Mouse (Mus musculus): ENCODE results near the gene Nkd2.

The Nkd2 gene

DNA sequence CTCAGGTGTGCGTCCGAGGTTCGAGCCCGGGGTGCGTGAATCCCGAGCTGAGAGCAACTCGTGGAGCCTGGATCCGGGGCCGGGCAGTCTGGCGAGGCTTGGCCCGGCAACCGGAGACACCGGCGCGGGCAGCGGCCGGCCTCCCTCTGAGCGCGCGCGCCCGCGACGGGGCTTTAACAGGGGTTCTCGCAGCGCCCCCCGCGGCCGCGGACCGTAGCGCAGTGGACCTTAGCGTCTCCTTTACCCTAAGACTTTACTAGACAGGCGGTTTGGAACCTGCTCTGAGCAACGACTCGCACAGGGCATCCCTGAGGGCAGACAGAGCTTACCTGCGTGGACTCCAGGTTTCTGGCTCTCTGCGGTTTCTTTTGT is at the start of gene Nkd2:
Gene Nkd2 (minus strand): TSS at position 167 of the 372 bp plus-strand sequence.
- peak; percentile 72 for DNase-seq (ENCODE audit: low spot score)

DNA sequence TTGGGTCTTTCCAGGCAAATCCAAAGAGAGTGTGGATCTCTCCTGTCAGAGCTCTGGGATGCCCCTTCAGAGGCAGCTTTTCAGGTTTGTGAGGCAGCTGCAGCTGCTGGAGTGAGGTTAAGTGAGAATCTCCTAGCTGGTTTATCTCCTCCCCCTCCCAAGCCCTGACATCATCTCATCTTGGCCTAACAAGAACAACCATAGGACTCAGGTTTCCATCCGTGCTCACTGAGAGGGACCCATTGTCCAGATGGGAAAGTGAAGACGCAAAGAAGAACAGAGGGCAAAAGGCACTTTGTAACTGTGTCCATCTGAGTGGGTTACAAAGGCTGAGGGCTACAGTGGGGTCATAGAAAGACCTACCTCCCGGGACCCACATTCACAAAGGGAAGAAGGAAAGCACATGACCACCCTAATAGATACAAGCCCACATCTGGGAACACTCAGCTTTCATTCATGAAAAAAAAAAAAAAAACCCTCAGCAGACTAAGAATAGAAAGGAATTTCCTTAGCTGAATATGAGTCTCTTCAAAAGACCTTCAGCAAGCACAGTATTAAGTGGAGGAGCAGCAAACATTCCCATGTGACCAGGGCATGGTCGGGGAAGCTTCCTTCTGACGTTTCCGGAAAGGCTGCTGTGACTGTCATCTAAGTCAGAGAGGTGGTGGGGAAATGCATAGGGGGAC is 45.2 kb upstream of the Nkd2 start:
- no peak for DNase-seq (ENCODE audit: low spot score)

DNA sequence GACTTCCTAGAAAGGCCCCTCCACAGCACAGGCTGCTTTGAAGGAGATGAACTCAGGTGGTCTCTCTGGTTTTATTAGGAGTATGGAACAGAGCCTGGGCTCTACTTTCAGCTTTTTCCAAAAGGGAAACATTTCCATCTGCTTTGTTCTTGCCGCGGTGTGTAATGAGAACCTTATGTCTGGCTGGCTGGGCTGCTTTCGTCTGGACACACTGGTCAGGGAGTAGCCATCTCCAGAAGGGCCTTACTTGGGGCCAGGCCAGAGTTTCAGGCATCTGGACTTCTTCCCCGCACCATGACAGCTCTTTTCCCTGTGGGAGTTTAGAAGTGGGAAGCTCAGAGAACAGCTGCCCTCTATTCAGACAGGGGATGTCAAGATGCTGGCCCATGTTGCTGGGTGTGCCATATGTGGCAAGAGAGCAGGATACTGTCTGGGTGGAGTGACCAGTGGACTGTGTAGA is 40.0 kb upstream of the Nkd2 start:
- no peak for DNase-seq (ENCODE audit: low spot score)

DNA sequence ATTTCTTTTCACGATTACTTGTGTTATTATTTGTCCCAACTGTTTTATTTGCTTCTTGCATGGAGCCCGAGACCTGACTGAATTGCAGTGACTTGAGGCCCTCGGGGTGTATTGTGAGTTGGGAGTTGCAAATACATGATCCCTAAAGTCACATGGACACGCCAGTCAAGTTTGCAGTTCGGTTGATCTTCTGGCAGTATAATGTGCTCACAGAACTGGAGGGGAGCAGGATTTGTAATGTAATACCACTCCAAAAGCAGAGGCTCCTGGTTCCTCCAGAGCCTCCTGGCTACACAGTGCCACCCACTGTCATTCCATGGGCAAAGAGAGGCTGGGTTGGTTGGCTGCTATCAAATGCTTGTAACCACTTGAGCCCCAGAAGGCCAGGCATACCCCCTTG is 39.2 kb upstream of the Nkd2 start:
- DNase-seq (ENCODE audit: low spot score): no peak

DNA sequence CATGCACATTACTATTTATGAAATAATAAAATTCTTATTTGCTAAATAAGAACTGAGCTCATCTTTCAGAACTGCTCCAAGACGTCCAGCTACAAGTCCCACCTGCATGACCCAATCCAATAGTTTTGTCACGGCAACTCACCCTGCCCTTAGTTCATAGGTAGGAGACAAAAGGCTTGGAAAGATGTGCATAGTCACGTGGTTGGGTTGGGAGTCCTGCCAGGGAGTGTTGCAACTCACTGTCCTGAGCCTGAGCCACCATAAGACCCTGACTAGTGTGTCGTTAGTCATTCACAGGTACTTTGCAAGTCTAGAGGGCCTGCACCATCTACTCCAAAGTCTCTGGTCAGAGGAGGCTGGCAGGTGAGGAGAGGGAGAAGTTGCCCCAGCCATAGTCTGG is 38.6 kb upstream of the Nkd2 start:
- DNase-seq (ENCODE audit: low spot score): no peak

DNA sequence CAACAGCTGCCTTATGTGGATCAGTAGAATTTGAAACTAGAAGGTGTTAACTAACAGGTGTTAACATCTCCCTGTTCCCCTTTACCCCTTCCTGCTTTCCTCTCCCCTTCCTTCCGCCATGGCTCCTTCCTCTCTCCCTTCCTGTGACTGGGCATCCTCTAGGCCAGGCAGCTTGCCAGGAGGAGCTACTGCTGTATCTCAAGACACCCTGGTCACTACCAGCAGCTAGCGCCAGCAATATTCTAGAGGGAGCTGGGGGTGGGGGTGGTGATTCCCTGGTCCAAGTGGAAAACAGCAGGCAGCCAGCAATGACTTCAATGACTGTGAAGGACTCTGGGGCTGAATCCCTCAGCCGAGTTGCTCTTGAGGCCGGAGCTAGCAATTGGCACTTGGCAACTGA is 38.2 kb upstream of the Nkd2 start:
- no peak for DNase-seq (ENCODE audit: low spot score)

DNA sequence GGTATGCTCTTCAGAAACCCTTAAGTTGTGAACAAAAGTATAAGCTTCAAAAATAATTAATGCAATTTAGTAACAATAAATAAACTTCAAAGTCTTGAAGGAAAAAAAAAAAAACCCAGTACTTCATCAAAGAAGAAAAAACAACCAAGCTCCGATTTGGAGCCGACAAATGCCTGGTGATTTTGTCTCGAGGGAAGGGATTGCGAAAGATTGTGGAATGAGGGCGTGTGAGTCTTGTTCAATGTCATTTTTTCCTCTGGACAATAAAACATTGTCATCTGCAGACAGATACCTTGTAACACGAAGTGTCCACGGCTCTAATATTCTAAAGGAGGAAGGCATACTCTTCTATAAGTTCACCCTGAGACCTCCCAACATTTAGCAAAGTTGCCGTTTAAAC is 33.9 kb upstream of the Nkd2 start:
- DNase-seq (ENCODE audit: low spot score): no peak

DNA sequence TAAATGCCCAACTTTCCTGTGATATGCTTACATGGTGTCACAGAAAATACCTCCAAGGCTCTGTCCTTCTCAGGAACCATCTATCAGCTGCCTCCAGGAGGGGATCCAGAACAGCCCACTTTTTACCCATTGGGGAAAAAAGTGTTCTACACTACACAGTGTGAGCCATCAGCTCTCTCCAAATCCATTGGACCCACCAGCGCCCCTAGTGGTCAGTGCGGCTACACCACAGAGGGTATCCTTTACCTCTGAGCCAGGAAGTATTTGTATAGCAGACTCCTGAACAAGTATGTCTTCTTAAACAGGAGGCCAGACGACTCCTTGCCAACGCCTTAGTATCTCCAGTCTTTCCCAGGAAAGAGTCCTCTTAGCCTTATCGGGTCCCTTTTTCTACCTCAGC is 32.4 kb upstream of the Nkd2 start:
- no peak for DNase-seq (ENCODE audit: low spot score)

DNA sequence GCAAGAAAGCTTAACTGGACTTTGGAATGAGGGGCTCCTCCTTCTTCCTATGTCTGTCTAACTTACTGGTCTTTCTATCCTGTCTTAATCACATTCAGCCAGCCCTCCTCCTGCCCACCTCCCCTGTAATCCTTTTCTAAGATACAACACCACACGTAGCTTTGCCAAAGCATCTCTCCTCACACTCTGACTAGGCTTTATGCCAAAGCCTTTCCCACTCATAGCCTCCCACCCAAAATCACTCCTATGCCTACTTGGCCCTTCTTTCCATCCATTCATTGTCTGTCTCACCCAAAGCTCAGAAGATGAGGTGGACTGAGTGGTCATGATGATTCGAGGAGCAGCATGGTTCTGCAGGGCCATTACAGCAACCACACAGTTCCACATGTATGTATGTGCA is 24.7 kb upstream of the Nkd2 start:
- no peak for DNase-seq (ENCODE audit: low spot score)

DNA sequence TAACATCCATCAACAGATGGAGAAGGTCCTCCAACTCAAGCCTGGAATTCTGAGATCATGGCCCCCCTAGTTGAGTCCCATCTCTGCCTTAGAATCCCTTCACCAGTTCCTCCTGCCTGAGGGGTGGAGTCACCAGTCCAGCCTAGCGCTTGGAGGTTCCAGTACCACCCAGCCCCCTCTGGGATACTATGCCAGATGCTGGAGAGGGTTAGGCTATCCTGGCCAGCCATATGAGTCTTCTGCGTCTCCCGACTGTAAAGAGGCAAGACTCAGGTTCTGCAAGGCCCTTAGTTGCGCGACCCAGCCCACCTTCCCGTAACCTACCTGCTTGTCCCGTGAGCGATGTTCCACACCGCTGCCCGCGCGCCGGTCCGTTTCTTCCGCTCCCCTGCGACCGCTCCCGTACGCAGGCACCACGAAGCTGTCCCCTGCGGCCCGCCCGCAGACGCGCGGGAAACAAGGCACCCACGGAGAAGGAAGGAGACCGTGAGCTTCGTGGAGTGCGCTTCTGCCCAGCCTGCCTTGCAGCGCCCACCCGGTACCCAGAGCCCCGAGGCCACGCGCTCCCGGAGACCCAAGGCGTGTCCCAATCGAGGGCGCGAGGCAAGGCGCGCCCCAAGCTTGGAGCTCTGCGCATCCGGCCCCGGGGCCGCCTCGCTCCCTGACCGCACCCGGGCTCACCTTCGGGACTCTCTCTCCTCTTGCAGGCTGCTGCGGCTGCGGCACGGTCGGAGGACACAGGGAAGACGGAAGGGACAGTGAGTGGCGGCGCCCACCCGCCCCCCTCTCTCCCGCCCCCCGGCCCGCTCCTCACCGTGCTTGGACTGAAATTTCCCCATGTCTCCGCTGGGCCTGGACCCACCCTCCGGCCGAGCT is 604 bp downstream of the Nkd2 start:
- DNase-seq (ENCODE audit: low spot score): no peak

DNA sequence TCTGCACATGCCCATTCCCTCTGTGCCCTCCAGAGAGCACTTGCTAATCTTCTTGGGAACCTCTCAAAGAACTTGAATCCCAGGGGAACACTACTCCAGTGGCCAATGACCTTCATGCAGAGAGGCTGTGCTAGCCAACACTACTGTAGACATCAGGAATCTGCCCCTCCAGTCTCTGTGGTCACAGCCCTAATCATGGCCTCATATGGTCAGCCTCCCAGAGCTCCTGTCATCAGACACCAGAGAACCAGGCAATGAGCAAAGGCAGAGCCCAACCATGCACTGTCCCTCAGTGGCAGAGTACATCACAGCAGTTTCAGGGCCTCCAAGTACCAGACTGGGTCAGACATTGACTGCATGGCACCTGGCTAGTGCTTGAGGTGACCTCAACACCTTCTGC is 4.7 kb downstream of the Nkd2 start:
- DNase-seq (ENCODE audit: low spot score): no peak

DNA sequence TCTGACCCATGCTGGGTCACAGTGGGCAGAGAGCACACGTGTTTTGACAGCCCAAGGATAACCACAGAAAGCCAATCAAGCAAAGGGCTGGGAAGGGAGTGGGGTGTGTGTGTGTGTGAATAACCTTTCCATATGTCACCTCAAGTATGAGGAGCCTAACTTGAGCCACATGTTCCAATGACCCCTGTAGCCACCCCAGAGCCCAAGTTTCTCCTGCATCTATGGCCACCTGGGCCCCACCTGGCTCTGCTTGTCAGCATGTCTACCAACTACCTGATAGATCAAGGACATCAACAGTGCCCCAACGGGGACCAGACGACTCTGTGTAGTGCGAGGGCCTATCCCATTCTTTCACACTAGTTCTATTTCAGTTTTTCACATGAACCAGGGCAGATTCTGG is 7.7 kb downstream of the Nkd2 start:
- DNase-seq (ENCODE audit: low spot score): no peak

DNA sequence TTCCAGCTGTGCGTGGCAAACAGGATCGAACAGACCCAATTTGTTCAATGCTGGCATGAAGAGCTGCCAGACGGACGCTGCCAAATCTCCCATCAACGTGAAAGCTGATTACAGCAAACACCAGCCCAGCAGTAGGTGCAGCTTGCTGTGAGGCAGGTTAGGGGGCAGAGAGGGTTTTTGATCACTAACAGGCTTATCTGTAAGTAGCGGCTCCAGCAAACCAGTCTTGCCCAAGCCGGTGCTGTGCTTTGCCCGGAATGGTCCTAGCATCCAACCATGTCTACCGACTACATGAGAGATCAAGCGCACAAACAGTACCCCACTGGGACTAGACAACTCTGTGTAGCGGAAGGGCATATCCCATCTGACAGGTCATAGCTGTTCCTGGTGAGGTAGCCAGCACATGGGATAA is 8.3 kb downstream of the Nkd2 start:
- no peak for DNase-seq (ENCODE audit: low spot score)

DNA sequence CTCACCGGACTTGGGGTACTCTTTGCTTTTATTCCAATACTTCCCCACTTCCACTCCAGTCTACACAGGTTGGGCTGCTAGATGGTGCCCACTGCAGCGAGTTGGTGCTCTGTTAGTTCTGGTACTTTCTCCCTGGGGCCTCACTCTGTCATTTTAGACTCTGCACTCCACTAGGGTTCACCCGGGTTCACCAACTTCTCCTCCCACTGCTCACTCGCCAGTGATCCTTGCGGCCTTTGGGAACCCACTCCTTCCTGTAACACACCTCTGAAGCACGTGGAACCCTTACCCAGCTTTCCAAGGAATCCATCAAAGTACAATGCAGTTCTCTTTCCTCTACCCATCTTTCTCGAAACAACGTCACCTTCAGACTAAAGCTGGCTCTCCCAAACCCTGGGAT is 9.7 kb downstream of the Nkd2 start:
- DNase-seq (ENCODE audit: low spot score): no peak

DNA sequence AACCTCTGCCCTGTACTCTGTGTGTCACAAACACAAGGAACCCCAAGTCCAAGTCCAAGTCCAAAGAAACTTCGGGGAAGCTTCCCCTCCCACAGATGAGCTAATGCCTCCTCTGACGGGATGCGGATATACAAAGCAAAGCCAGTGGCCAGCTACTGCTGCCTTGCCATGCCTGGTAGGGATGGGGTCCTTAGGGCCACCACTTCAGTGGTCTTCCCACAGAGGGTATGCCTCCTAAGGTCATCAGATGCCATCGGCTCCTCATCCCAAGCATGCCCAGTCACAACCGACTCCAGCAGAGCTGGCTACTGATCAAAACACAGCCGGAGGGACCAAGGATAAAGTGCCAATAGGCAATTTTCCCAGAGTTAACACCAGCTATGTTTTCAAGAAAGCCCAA is 10.9 kb downstream of the Nkd2 start:
- DNase-seq (ENCODE audit: low spot score): no peak

DNA sequence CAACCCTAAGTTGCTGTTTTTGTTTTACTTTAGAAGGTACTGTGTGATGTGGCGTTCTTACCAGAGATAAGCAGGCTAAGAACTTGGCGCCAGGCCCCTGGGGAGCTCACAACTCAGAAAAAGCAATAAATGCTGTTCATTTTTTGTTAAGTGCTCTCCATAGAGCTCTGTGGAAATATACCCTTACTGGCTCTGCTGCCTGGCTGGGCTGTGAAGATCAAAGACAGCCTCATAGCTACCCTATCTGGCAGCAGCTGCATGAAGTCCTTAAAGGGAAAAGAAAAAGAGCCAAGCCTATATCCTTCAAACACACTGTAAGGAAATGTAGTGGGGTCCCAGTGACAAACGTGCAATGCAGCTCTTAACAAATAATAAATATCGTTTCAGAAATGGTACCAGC is 11.6 kb downstream of the Nkd2 start:
- no peak for DNase-seq (ENCODE audit: low spot score)

DNA sequence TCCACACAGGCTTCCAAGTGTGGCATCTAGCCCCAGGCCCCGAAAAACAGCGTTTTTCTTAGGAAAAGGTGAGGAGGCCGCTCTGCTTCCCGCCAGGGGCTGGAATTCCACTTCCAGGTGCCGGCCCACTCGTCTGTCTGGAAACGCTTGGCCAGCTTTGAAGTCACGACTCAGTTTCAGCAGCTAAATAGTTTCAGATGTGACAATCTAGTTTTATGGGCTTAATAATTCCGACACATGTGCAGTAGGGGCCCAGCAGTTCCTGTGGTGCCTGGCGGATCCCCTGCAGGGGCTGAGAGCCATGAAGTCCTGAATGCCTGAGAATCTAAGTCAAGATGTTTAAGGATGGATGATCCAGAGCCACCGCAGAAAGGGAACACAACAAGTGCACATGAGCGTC is 13.6 kb downstream of the Nkd2 start:
- DNase-seq (ENCODE audit: low spot score): no peak

DNA sequence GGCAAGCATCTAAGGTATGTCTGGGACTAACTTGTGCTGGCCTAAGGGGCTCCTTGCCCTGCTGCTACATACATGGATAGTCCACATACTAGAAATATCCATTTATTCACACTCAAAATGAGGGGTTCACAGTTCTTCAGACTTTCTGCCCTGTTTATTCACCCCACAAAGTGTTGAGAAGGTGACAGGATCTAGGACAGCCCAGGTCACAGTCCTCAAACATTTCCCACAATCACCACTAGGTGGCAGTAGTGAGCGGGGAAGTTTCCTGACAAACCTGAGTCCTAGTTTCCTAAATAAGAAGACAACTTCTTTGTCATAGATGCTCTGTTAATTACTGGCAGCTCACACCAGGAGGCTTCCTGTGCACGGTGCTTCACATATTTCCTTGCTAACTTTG is 15.9 kb downstream of the Nkd2 start:
- DNase-seq (ENCODE audit: low spot score): no peak

DNA sequence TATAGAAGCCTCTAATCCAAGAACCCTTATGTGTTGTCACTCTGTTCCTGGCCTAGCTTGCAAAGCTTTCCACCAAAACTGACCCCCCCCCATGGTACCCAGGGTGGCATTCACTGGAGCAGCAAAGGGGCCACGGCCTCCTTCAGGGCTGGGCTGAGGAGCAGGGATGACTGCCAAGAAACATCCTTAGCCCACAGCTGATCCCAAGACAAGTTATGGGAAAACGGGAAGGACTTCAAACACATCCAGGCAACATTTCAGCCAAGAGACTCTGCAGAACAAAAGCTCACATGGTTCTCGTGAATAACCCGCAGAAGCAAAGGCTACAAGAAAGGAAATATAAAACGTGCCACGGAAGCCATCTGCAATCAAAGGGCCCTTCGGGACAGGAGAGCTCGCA is 20.2 kb downstream of the Nkd2 start:
- DNase-seq (ENCODE audit: low spot score): no peak

DNA sequence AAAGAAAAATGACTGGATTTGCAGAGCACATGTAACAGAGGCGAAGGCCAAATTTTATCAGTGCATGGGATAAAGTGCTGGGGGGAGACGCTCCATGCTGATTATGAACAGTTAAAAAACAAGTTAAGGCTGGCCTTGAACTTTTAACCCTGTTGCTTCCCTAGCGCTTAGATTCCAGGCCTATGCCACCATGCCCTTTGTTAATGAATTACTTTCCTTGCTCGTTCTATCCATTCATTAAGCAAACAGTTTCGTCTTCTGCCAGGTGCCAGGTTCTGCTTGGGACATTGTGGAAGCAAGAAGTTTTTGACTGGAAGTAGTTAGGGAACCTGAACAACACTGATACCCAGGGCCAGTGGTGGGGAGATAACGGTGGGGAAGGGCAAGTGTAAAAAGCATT is 23.7 kb downstream of the Nkd2 start:
- DNase-seq (ENCODE audit: low spot score): no peak

DNA sequence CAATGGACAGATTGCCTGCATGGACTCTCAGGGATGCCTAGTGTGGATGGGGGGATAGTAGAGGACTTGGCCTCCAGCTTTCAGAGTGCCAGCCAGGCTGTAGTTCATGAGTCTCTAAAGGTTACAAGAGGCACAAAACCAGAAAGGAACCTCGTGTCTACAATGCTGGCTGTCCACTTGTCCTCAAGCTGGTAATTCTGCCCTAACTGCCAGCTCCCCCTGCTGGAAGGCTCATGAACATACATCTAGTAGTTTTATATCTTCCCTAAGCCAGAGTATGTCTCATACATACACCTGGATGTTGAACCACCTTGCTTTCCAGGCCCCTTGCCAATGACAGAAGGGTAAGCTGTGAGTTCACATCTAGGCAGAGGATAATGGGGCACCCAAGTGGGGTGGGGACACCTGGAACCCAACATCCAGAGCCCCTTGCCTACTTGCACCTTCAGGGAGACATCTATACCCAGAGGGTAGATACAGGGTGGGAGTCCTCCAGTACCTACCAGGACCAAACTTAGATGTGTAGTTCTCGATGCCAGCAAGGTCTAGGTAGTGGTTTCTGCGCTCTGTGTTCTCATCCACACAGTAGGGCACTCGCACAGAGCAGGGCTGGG is 25.1 kb downstream of the Nkd2 start:
- no peak for DNase-seq (ENCODE audit: low spot score)

DNA sequence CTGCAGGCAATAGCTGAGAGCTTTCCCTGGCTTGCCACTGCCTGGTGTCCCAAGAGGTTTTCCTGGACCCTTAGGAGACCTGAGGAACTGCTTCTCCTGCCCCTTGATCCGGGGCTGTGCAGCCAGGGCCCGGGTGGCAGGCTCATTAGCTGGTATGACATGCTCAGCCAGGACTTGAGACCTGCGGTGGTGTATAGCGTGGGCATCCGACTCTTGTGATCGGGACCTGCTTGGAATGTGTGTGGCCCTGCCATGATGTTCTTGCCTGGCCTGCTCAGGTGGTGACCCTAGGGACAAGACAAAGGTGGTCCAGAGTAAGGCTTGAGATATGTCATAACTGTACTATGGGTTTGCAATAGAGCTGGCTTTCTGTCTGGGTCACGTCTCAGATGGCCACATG is 26.2 kb downstream of the Nkd2 start:
- no peak for DNase-seq (ENCODE audit: low spot score)

DNA sequence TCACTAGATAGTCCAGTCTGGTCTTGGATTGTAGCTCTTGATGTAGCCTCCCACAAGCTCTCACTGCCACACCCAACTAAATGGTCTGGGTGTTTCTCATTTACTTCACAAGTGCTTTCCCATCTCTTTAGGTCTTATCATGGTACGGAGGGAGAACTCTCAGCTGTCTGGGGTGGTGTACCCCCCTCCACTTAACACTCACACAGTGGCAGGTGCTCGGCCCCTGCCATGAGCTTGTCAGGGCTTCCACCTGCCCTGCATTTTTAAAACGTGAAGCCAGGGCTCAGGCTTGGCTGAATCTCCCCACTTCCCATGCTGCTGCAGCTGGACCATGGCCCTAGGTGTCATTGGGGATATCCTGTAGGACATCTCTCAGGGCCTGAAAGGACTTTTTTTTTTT is 28.5 kb downstream of the Nkd2 start:
- DNase-seq (ENCODE audit: low spot score): no peak

Measured in urinary bladder, postnatal 10 days (tissue).